Mouse (Mus musculus): Measurements from ENCODE around the gene Fam186a.
A peak's percentile ranks its signal among the peaks of the same experiment; 100 is the strongest.
"Not testable (repeated sequence)": the region's sequence is repeated elsewhere in the genome, so short reads cannot be mapped to it uniquely, and the experiment has no call there.

Fam186a gene

DNA sequence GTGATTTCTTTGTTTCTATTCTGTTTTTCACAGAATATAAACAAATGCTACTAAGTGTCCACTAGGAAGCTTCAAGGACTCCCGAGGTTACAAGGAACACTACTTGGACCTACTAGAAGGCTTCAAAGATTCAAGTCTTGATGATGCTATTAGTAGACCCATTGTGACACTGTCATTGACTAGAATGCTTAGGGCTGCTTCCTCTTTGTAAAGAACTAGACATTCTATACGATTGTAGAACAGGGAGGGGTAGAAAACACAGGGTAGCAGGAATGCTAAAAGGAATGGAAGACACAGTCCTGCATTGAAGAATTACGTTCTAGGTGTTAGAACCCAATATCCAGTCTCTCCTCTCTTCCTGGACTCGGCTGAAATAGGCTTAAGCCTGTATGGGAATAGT, at the start of gene Fam186a:
Gene Fam186a, minus strand, starts transcription at position 101 of the 400 bp plus-strand sequence.
- DNase-seq = no peak

DNA sequence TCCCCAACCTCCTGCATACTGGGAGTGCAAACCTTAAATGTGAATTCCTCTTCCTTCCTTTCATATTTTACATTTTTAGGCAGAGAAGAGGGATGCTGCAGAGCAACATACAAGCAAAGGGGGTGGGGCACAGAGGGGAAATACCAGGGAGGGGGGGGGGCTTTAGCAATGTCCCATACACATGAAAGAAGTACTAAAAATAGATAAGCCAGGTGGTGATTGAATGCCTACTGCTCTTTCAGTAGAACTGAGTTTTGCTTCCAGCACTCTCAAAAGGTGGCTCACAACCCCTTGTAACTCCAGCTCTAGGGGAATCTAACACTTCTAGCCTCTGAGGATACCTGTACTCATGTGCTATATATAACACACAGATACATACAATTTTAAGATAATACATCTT, 39.3 kb upstream of the Fam186a start:
- DNase-seq = no peak

DNA sequence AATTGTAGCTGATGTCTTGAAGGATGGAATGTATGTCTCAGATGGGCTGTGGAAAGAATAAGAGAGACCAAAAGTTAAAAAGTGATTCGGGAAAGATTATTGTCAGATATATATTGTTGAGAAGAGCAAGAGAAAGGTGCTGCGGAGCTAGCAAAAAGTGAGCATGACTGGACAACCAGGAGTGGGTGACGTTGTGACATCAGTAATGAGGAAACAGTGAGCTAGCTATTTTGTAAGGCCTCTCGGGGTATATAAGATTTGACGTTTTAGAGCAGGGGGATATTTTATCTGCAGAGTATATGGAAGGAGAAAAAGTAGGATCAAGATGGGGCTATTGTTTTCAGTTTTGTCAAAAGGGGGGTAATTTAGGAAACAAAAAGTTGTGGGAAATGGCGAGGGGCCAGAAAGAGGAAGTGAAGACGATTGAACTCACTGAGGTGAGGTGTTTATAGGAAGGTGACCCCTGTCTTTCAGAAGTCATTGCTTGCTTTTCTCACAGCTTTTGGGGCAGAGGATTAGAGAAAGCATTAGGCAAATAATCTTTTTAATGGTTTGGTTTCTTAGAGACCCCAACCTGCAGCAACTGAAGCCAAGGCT, 37.9 kb upstream of the Fam186a start:
- no peak for DNase-seq

GRCm38 (mm10) chr15:99999390-99999789, 32.5 kb upstream of the Fam186a start:
- DNase-seq = no peak

DNA sequence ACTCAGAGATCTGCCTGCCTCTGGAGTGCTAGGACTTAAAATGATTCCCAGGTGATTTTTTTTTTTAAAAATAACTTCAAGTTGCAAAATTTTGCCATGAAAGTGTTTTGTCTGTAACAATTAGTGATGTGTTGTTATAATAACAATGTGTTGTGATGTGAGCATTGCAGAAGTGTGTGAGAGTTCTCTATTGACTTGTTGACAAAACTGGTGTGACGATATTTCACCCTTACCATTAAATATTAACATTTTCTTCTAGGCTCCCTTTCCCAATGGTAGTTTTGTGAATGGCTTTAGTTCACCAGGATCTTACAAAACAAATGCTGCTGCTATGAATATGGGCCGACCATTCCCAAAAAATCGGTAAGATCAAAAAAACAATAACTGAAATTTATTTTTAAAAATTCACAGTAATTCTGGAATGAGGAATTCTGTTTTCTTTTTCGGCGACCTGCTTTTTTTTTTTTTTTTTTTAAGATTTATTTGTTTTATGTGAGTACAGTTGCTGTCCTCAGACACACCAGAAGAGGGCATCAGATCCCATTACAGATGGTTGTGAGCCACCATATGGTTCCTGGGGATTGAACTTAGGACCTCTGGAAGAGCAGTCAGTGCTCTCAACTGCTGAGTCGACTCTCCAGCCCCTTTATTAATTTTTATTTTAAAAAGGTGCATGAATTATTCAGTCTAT, 30.4 kb upstream of the Fam186a start:
- DNase-seq = no peak

- no peak for DNase-seq
Observed at GRCm38 (mm10) chr15:99993100-99993499, 26.2 kb upstream of the Fam186a start.

DNA sequence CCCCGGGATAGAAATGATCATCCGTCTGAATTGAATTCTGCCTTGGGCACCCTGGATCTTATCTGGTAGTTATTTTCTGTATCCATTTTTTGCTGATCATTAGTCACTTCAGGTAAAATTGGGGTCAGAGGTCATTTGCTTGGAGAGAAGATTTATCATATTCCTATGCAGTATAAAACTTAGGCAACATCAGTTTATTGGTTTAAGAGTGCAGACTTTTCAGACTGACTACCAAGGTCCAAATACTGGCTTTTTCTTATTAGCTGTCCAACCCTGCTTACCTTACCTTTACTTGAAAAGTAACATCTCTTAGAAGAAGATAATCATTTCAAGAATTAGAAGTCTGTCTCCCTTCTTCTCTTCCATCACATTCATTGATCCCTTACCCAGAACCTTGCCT, 12.9 kb upstream of the Fam186a start:
- DNase-seq = no peak

DNA sequence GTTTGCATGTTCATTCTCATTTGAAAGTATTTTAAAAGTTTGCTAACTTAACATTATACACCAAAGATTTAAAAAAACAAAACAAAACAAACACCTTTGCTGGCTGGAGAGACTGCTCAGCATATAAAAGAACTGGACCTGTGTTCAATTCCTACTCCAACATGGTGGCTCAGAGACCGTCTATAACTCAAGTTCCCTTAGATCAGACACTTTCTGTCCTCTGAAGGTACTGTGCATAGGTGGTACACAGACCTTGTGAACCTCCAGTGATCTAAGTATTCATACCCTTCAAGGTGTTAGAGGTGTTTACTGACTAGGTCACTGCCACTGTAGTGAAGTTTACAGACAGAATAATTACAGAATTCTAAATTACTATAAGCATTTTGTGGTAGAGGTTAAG, 12.4 kb upstream of the Fam186a start:
- DNase-seq = no peak

- DNase-seq = not testable (repeated sequence)
Observed at GRCm38 (mm10) chr15:99976121-99976520, 9.3 kb upstream of the Fam186a start.

- no peak for DNase-seq
Observed at GRCm38 (mm10) chr15:99974476-99975220, 7.8 kb upstream of the Fam186a start.

DNA sequence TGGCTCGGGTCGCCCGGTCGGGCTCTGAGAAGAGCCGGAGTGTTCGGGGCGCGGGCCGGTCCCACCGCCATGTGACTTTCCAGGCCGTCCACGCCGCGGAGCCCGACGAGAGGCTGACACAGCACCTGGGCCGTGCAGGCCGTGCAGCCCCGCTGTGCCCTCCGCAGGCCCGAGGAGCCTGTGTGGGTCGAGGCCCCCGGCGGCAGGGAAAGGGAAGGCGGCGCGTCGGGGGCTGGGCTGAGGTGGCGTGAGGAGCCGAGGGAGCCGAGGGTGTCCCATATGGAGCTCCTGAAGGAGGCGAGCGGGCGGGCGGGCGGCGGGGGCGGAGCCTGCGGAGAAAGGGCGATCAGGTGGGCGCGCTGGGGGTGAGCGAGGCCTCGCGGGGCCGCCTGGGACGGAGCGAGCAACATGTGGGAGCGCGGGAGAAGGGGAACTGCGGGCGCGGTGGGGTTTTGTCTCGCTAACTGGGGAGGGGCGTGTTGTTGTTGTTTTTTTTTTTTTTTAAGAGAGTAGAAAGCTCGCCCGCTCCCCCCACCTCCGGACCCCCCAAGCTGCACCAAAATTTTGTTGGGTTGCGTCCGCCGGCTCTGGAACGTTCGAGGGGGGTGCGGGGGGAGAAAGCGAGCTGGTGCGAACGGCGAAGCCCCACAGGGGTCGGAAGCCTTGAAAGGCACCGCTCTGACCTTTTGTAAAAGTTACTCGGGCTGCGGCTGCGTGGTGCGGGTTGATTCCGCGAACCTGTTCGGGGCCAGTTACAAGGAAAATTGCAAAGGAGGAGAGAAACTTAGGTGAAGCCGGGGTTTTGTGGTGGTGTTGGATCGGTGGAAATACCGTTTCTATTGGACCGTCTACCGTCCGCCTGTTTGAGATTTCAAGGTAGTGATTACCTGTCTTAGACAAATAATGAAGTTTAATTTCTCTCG, 6.4 kb upstream of the Fam186a start:
- peak; percentile 49 for DNase-seq

DNA sequence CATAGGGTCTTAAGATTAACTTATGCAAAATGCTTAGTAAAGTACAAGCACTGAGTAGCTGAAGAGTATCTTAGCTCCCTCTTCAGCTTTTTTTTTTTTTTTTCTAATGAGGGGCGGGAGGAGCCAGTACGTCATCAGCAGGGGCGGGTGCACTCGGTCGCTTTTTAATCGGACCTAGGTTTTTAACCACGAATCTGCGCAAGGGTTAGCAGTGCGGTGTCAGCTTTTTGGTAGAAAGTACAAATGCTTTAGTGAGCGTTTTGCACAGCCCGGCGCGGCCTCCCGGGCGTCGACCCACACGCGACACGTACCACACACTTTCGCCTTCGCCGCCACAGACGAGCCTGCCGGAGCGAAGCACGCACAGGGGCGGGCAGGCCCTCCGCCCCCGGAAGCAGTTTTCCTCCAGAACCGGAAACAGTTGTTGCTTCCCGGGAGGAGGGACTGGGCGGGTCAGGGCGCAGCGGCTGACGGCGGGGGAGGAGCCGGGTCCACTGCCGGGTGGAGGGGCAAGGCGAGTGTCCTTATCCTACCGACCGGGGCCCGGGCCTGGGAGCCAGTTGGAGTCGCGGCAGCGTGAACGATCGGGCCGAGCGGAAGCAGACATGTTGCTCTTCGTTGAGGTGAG, 5.6 kb upstream of the Fam186a start:
- peak; percentile 97 for DNase-seq

DNA sequence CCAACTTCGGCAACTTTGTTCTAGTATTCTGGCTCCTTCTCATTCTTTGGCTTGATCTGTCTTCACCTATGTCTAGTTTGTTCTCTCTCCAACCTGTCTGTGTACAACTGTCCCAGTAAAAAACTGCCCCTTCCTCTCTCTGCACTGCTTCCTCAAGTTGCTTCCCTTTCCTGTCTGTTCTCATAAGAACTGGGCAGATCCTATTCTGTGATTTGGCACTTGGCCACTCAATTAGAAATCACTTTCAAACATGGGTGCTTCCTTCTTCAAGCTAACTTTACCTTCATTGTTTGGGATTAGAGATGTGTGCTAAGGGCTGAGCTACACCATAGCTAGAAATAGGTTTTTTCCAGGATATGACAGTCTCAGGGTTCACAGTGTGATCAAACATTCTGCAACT, 3.7 kb upstream of the Fam186a start:
- DNase-seq = peak; percentile 46

- DNase-seq = not testable (repeated sequence)
Observed at GRCm38 (mm10) chr15:99969765-99970164, 2.9 kb upstream of the Fam186a start, which contains the start of gene Larp4. TSS of gene Larp4 (plus strand) at chr15:99970065.

DNA sequence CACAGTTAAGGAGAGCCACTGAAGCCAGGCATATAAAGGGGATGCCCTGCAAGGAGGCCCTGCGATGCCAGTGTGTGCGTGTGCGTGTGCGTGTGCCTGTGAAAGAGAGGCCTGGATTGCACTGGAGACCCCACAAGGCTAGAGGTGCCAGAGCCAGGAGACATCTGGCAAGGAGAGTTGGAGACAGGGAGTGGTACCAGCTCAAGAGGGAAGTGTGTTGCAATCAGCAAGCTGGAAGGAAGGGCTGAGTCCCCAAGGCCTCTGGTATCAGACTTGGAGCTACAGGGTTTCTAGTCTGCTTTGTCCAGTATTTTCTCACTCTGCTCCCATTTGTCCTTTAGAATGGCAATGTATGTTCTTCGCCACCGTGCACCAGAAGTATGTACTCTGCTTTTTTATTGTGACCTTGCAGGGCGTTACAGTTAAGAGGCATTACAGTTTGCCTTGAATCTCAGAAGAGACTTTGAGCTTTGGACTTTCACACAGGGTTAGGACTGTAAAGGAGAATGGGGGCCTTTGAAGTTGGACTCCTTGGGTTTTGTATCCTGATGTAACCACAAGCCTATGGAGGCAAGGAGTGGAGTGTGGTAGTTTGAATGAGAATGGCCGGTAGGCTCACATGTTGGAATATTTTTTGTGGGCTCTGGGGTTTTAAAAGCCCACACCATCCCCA, 1.6 kb downstream of the Fam186a start:
- no peak for DNase-seq

DNA sequence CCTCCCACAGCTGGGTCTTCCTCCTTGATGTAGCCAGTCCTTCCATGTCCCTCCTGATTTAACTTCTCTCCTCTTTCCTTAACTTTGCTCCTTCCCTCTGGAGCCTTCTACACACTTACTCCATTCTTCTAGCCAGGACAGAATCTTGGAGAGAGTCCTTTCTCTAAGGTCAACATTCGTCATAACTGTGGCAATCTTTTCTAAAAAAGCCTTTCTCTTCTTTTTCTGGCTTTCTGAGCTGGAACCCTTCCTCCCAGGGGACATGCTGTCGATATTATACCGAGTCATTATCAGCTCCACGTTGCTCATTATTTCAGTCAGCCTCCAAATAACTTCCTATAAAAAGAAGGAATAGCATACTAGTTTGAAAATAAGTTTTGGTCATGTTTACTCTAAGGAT, 11.5 kb downstream of the Fam186a start:
- no peak for DNase-seq

- DNase-seq = no peak
Observed at GRCm38 (mm10) chr15:99940970-99941630, 25.8 kb downstream of the Fam186a start.

- DNase-seq = no peak
Observed at GRCm38 (mm10) chr15:99940426-99940825, 26.4 kb downstream of the Fam186a start.

- DNase-seq = peak; percentile 44
Observed at GRCm38 (mm10) chr15:99937841-99938240, 29.0 kb downstream of the Fam186a start.

- no peak for DNase-seq
Observed at GRCm38 (mm10) chr15:99936659-99937058, 30.2 kb downstream of the Fam186a start.

GRCm38 (mm10) chr15:99934501-99934900, 32.4 kb downstream of the Fam186a start:
- no peak for DNase-seq
